Mouse (Mus musculus) naive thymus-derived CD4-positive, alpha-beta T cell, adult 5 months (primary cell): ENCODE measurements around the gene Pus1. TPM values are rescaled to one million over a fixed set of nuclear protein-coding genes. Genes with fewer than 3 reads are reported as not detected.

Source experiments
- polyA plus RNA-seq: library from polyadenylated mRNA; unstranded; fragments of 100-300 nt; shearing (Covaris generic); gene quantifications from one replicate; pipeline ENCODE4 v1.2.1, GENCODE M21; 2017

The Pus1 gene
- polyA plus RNA-seq = 34.5 TPM

GRCm38 (mm10) chr5:110779998-110780760, at the start of gene Pus1:
TSS of gene Pus1 (minus strand) at chr5:110780659.

GRCm38 (mm10) chr5:110809667-110810325, 29.3 kb upstream of the Pus1 start, which contains the start of gene Ulk1:
TSS of gene Ulk1 (minus strand) at chr5:110810097.

GRCm38 (mm10) chr5:110770448-110771158, 9.9 kb downstream of the Pus1 start, which contains the start of gene Ep400:
TSS of gene Ep400 (minus strand) at chr5:110770717.

Other genes with a start within 250 kb of the Pus1 start
- gene Galnt9, start 236.3 kb downstream of the Pus1 start, polyA plus RNA-seq = 14.7 TPM
- gene Noc4l, start 127.2 kb downstream of the Pus1 start, polyA plus RNA-seq = 79.5 TPM
- gene Ddx51, start 127.2 kb downstream of the Pus1 start, polyA plus RNA-seq = 67.0 TPM
- 71.4 TPM for gene Ep400, start 9.9 kb downstream of the Pus1 start, polyA plus RNA-seq
- gene Ulk1, start 29.4 kb upstream of the Pus1 start, polyA plus RNA-seq = 89.3 TPM
- 17.1 TPM for gene Hscb, start 59.1 kb upstream of the Pus1 start, polyA plus RNA-seq
- gene Chek2, start 59.3 kb upstream of the Pus1 start, polyA plus RNA-seq = 2.2 TPM
- 5.6 TPM for gene Ttc28, start 99.1 kb upstream of the Pus1 start, polyA plus RNA-seq